Comparison of ENCODE assay signal across 24 mouse cellular contexts in the genomic region with DNA sequence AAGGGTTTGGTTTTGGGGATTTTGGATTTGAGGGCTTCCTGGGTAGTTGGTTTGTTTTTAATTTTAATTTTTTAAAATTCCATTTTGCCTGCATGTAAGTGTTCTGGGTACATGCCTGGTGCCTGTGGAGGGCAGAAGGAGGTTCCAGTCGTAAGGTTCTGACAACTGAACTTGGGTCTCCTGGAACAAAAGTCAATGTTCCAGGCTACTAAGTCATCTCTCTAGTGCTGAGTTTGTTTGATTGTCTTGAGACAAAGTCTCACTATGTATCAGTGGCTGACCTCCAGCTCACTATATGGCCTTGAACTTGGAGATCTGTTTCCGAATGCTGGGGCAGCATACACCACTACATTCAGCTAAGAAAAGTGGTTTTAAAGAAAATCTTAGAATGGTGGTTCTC. TPM values are rescaled to one million over a fixed set of nuclear protein-coding genes. Genes with fewer than 3 reads are reported as not detected.
A peak's percentile ranks its signal among the peaks of the same experiment; 100 is the strongest.
DNase-seq lines count a peak whose midpoint lies in the region; ATAC-seq and TF ChIP-seq lines count a peak whose summit lies in the region.
"Had no signal": no experiment of that assay in that cellular context is flagged by ENCODE, and none has a peak within 500 bp of the region (broad histone marks: within the 10 kb centered on the region; RNA-seq: fewer than 3 reads in every experiment).

No protein-coding gene starts in this region.

- H3K4me2 ChIP-seq in heart, embryonic 14.5 days (ENCODE audit: low read length) = no peak overlapping the region
- H3K4me2 ChIP-seq in liver, embryonic 13.5 days = peak overlapping the region; percentile 79
- H3K4me2 ChIP-seq: limb, embryonic 15.5 days had no signal

- no peaks in the 10 kb centered on the region for H3K9me3 ChIP-seq in heart, embryonic 14.5 days (ENCODE audit: control insufficient read depth, low read length)
- H3K9me3 ChIP-seq in liver, embryonic 13.5 days (replicated peaks) = no peaks in the 10 kb centered on the region
- H3K9me3 ChIP-seq: embryonic facial prominence, embryonic 13.5 days; forebrain, embryonic 12.5 days; hindbrain, embryonic 12.5 days; limb, embryonic 15.5 days had no signal

- no peak overlapping the region for H3K4me3 ChIP-seq in gastrocnemius, adult 2 months
- no peak overlapping the region for H3K4me3 ChIP-seq in heart, embryonic 14.5 days (ENCODE audit: control insufficient read depth in 1 of 2, insufficient read depth in 1 of 2, low read depth in 1 of 2, low read length in 2 of 2)
- no peak overlapping the region for H3K4me3 ChIP-seq in liver, embryonic 13.5 days (replicated peaks)
- H3K4me3 ChIP-seq: forebrain, embryonic 12.5 days; hindbrain, embryonic 12.5 days; limb, embryonic 15.5 days had no signal

- peaks cover 12% of the 10 kb centered on the region for H3K36me3 ChIP-seq in heart, embryonic 14.5 days (ENCODE audit: control insufficient read depth, insufficient read depth, low read length)
- peaks cover 41% of the 10 kb centered on the region for H3K36me3 ChIP-seq in liver, embryonic 13.5 days

- peaks cover 18 to 50% of the 10 kb centered on the region in 2 experiments for H3K4me1 ChIP-seq in heart, embryonic 14.5 days (ENCODE audit: control insufficient read depth in 2 of 2, insufficient read depth in 2 of 2, low read length in 2 of 2)
- H3K4me1 ChIP-seq in liver, embryonic 13.5 days (replicated peaks) = peaks cover 86% of the 10 kb centered on the region

- peak overlapping the region; percentile 27; the same call in 1 of the 2 replicates for H3K9ac ChIP-seq in heart, embryonic 14.5 days (ENCODE audit: low read length)
- peak overlapping the region; percentile 89 for H3K9ac ChIP-seq in liver, embryonic 13.5 days
- H3K9ac ChIP-seq: embryonic facial prominence, embryonic 13.5 days; forebrain, embryonic 12.5 days; limb, embryonic 15.5 days had no signal

- intact Hi-C loops in gastrocnemius, adult 2 months (cut with DNase I) = no loop called here
- intact Hi-C loops in gastrocnemius, postnatal 14 days (cut with DNase I; ENCODE audit: low total_unique reads) = no loop called here
- intact Hi-C loops in heart, postnatal 10 days (cut with DNase I) = no loop called here

- H3K27me3 ChIP-seq in heart, embryonic 14.5 days (ENCODE audit: control insufficient read depth, insufficient read depth, low read length) = no peaks in the 10 kb centered on the region
- no peaks in the 10 kb centered on the region for H3K27me3 ChIP-seq in liver, embryonic 13.5 days
- H3K27me3 ChIP-seq: embryonic facial prominence, embryonic 13.5 days; forebrain, embryonic 12.5 days; hindbrain, embryonic 12.5 days; limb, embryonic 15.5 days had no signal

- no peak for TF ChIP-seq CTCF in gastrocnemius, adult 2 months (IDR thresholded peaks at IDR 0.05)

- ATAC-seq in heart, embryonic 14.5 days (ENCODE audit: insufficient number of reproducible peaks, insufficient read depth, low FRiP score, low read depth) = no peak
- ATAC-seq in liver, embryonic 13.5 days (ENCODE audit: low read depth) = no peak
- ATAC-seq: activated CD4-positive, CD25-positive, alpha-beta regulatory T cell, adult 4 months; midbrain, embryonic 16.5 days had no signal

- 92% methylated on average over 2 of the region's 2 CpGs for WGBS in heart, embryonic 14.5 days
- WGBS in liver, embryonic 13.5 days (ENCODE audit: insufficient replicate concordance) = 82% methylated on average over 2 of the region's 2 CpGs

- peak overlapping the region; percentile 98 for H3K27ac ChIP-seq in gastrocnemius, adult 2 months
- H3K27ac ChIP-seq in heart, embryonic 14.5 days (replicated peaks in 1 of 2; ENCODE audit: control insufficient read depth in 1 of 2, insufficient read depth in 1 of 2, low read depth in 2 of 2, low read length in 2 of 2) = peak overlapping the region; percentile 37 to 100; a peak in 2 of 4 replicates
- H3K27ac ChIP-seq in liver, embryonic 13.5 days = peak overlapping the region; percentile 31; the same call in 1 of the 2 replicates
- H3K27ac ChIP-seq: embryonic facial prominence, embryonic 13.5 days; forebrain, embryonic 12.5 days; limb, embryonic 15.5 days had no signal

- DNase-seq in gastrocnemius, adult 2 months = no peak
- DNase-seq in gastrocnemius, postnatal 14 days = no peak
- no peak for DNase-seq in heart, postnatal 10 days
- DNase-seq in kidney, adult 9 months = peak; percentile 68
- no peak for DNase-seq in kidney, postnatal 25 days
- DNase-seq in liver, embryonic 13.5 days = no peak
- no peak for DNase-seq in layer of hippocampus, postnatal 25 days (ENCODE audit: extremely low spot score in 1 of 2, low spot score in 1 of 2)
- DNase-seq: adrenal gland, adult 8-10 months; cerebellum, adult 2 months; cerebellum, postnatal 36 days; embryo, embryonic 11 days; kidney, adult 8-10 months; left cerebral cortex, postnatal 4 days; lung, postnatal 4 days; thymus, postnatal 36 days had no signal

RNA-seq across cellular contexts. Expression of gene Tab1, which starts 2.6 kb away (rescaled TPM):
- total RNA-seq in gastrocnemius, adult 2 months (2021) = 10 to 100 TPM; 13.0 to 16.1 TPM
- total RNA-seq in gastrocnemius, postnatal 14 days (2021) = 10 to 100 TPM; 13.1 to 15.1 TPM
- 28.0 and 30.0 TPM in 2 replicates for polyA plus RNA-seq in heart, embryonic 14.5 days (2014; fragmentation: Nextera tagmentation; extraction: Ambion mirVana)
- 10 to 100 TPM; 33.3 to 34.3 TPM for total RNA-seq in heart, postnatal 10 days (2021)
- 12.5 and 12.9 TPM in 2 replicates for polyA plus RNA-seq in liver, embryonic 13.5 days (2015; fragmentation: Nextera tagmentation; extraction: Ambion mirVana)
- 10 to 100 TPM; 25.1 to 33.8 TPM for total RNA-seq in layer of hippocampus, postnatal 25 days (2021)

RNA-seq across cellular contexts. Expression of gene Mgat3, which starts 38.0 kb away (rescaled TPM):
- under 1 TPM; 0.61 to 0.78 TPM for total RNA-seq in gastrocnemius, adult 2 months (2021)
- 1 to 10 TPM; 1.3 to 3.1 TPM for total RNA-seq in gastrocnemius, postnatal 14 days (2021)
- 0.78 and 1.9 TPM in 2 replicates for polyA plus RNA-seq in heart, embryonic 14.5 days (2014; fragmentation: Nextera tagmentation; extraction: Ambion mirVana)
- total RNA-seq in heart, postnatal 10 days (2021) = 1 to 10 TPM; 1.6 to 2.3 TPM
- polyA plus RNA-seq in liver, embryonic 13.5 days (2015; fragmentation: Nextera tagmentation; extraction: Ambion mirVana) = 0.44 and 0.58 TPM in 2 replicates
- 100 to 1,000 TPM; 111 to 113 TPM for total RNA-seq in layer of hippocampus, postnatal 25 days (2021)
- total RNA-seq: megakaryocyte-erythroid progenitor cell, adult 5-6 weeks had no signal
- polyA plus RNA-seq: erythroblast, embryonic 14.5 days had no signal

RNA-seq across cellular contexts. Expression of gene Rpl3, which starts 43.8 kb away (rescaled TPM):
- 10 to 100 TPM; 38.6 to 51.4 TPM for total RNA-seq in gastrocnemius, adult 2 months (2021)
- total RNA-seq in gastrocnemius, postnatal 14 days (2021) = 100 to 1,000 TPM; 129 to 167 TPM
- polyA plus RNA-seq in heart, embryonic 14.5 days (2014; fragmentation: Nextera tagmentation; extraction: Ambion mirVana) = 763 and 822 TPM in 2 replicates
- 100 to 1,000 TPM; 486 to 496 TPM for total RNA-seq in heart, postnatal 10 days (2021)
- 807 and 835 TPM in 2 replicates for polyA plus RNA-seq in liver, embryonic 13.5 days (2015; fragmentation: Nextera tagmentation; extraction: Ambion mirVana)
- total RNA-seq in layer of hippocampus, postnatal 25 days (2021) = 100 to 1,000 TPM; 494 to 606 TPM

RNA-seq across cellular contexts. Expression of gene Syngr1, which starts 44.4 kb away (rescaled TPM):
- 10 to 100 TPM; 46.1 to 46.4 TPM for total RNA-seq in gastrocnemius, adult 2 months (2021)
- 10 to 100 TPM; 16.6 to 20.1 TPM for total RNA-seq in gastrocnemius, postnatal 14 days (2021)
- 40.7 and 44.5 TPM in 2 replicates for polyA plus RNA-seq in heart, embryonic 14.5 days (2014; fragmentation: Nextera tagmentation; extraction: Ambion mirVana)
- 10 to 100 TPM; 84.9 to 86.7 TPM for total RNA-seq in heart, postnatal 10 days (2021)
- 16.0 and 20.5 TPM in 2 replicates for polyA plus RNA-seq in liver, embryonic 13.5 days (2015; fragmentation: Nextera tagmentation; extraction: Ambion mirVana)
- 100 to 1,000 TPM; 387 to 409 TPM for total RNA-seq in layer of hippocampus, postnatal 25 days (2021)

Comparison
In these comparisons a context has a peak if more than half of its experiments do, and no peak if none do; other contexts are left out.
1. H3K27ac ChIP-seq: peak in every context shown above with its lines; median percentile 98 in gastrocnemius, adult 2 months; 68 in heart, embryonic 14.5 days; 31 in liver, embryonic 13.5 days.
2. RNA of gene Mgat3, which starts 38.0 kb away (total RNA-seq): 111 to 113 TPM in layer of hippocampus, postnatal 25 days; 1.3 to 3.1 TPM in gastrocnemius, postnatal 14 days, 1.6 to 2.3 TPM in heart, postnatal 10 days and 0.61 to 0.78 TPM in gastrocnemius, adult 2 months; every median in the first group is over 10 times any median in the second.